Mouse (Mus musculus) stomach, postnatal 0 days (tissue): Measurements from ENCODE around the gene Slc38a4. TPM values are rescaled to one million over a fixed set of nuclear protein-coding genes. Genes with fewer than 3 reads are reported as not detected.

Experiments used
- ATAC-seq: fragments of 200-750 bp; cut with Nextera tagmentation; 2 replicates; pipeline ENCODE4 v1.8.0; 2017; ENCODE audit not compliant: low FRiP score, low TSS enrichment
- DNase-seq: peaks from one replicate; pipeline ENCODE4 v3.0.0-alpha.2; 2016; ENCODE audit warnings: low spot score
- H3K27ac ChIP-seq: fragments of 300-500 bp; sonication (generic); replicated peaks from 2 replicates; pipeline ENCODE4 v1.5.1; 2014; ENCODE audit warnings: mild to moderate bottlenecking, control low read depth
- H3K27me3 ChIP-seq: fragments of 300-500 bp; sonication (generic); 2 replicates; pipeline ENCODE4 v1.6.1; 2014; ENCODE audit warnings: low read length; ENCODE audit not compliant: control insufficient read depth, insufficient read depth
- H3K36me3 ChIP-seq: fragments of 300-500 bp; sonication (generic); 2 replicates; pipeline ENCODE4 v1.6.1; 2014; ENCODE audit warnings: low read length, mixed read lengths; ENCODE audit not compliant: control insufficient read depth, insufficient read depth
- H3K4me1 ChIP-seq: fragments of 300-500 bp; sonication (generic); replicated peaks from 2 replicates; pipeline ENCODE4 v1.6.1; 2014; ENCODE audit warnings: antibody characterized with exemption; ENCODE audit not compliant: control insufficient read depth, insufficient read depth
- H3K4me2 ChIP-seq: fragments of 300-500 bp; sonication (generic); replicated peaks from 2 replicates; pipeline ENCODE4 v1.6.1; 2014; ENCODE audit warnings: low read depth, mild to moderate bottlenecking, control low read depth, moderate library complexity
- H3K4me3 ChIP-seq: fragments of 300-500 bp; sonication (generic); 2 replicates; pipeline ENCODE4 v1.5.1; 2014; ENCODE audit warnings: low read depth, low read length, control low read depth
- H3K9ac ChIP-seq: fragments of 300-500 bp; sonication (generic); 2 replicates; pipeline ENCODE4 v1.6.1; 2014; ENCODE audit warnings: mild to moderate bottlenecking, low read length, control low read depth, mixed read lengths
- H3K9me3 ChIP-seq: fragments of 300-500 bp; sonication (generic); 2 replicates; pipeline ENCODE4 v1.6.1; 2016; ENCODE audit warnings: low read length; ENCODE audit not compliant: control insufficient read depth
- CTCF ChIP-seq: IDR thresholded peaks from 2 replicates; pipeline ENCODE4 v1.5.1; 2016; ENCODE audit warnings: antibody characterized with exemption, low read depth, mild to moderate bottlenecking, moderate library complexity
- EP300 ChIP-seq: optimal IDR thresholded peaks from 2 replicates; pipeline ENCODE3; 2016; ENCODE audit warnings: antibody characterized with exemption
- WGBS: fragments of 180-500 bp; shearing (Covaris S2); extraction: QIAGEN DNeasy Blood & Tissue Kit; methylation state at CpG from one replicate; pipeline ENCODE4 v1.1.7; 2014; 5-methylcytosine and 5-hydroxymethylcytosine counted together
- polyA plus RNA-seq: library from polyadenylated mRNA; unstranded; fragments of >200 nt; fragmentation: Nextera tagmentation; extraction: Ambion mirVana; gene quantifications from 2 replicates; pipeline ENCODE4 v1.2.1, GENCODE M21; 2015

Gene Slc38a4
- polyA plus RNA-seq, 1 experiment from 2014 or later, result 10.8 TPM

DNA sequence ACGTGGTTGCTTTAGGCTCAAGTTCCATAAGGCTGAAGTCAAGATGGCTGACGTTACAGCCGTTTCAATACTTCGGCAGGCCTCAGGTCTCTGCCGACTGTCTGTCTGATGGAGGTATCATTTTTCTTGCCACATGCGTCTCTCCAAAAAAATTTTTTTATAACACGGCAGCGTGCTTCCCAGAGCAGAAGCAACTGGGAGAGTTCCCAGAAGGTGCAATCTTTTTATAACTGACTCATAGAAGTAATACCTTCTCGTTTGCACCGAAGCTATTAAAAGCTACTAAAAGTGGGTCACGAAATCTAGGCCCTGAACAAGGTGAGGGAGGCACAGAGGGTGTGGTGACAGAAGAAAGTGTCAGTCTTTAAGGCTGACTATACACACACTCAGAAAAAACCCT is 87.0 kb downstream of the Slc38a4 start:
- no peak for DNase-seq
- TF ChIP-seq EP300, result no peak
- TF ChIP-seq CTCF, result no peak
- 78% methylated on average over 11 of the region's 11 CpGs for WGBS

DNA sequence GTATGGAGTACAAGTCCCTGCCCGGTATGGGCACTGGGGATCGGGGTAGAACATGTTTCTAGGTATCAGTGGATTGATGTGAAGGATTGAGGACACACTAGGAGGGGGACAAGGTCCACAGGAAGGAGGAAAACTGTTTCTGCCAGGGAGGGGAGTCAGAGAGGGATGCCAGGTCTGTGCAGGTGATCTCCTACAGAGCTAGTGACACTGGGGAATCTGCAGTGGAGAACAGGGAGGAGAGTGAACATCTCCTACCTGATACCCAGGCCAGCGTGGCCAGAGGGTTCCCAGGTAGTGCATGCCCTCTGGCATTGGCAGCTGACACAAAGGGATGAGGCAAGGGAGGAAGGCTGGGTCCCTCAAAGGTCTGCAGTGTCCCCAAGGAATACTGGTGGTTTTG is 89.4 kb downstream of the Slc38a4 start:
- no peak overlapping the region for H3K9ac ChIP-seq
- no peak overlapping the region for H3K4me3 ChIP-seq
- WGBS, result 88% methylated on average over 3 of the region's 3 CpGs
- H3K4me2 ChIP-seq, result no peak overlapping the region
- no peak for ATAC-seq
- H3K4me1 ChIP-seq, result no peaks in the 10 kb centered on the region
- H3K36me3 ChIP-seq, result no peaks in the 10 kb centered on the region
- TF ChIP-seq EP300 (no peak), CTCF (no peak)
- no peak for DNase-seq
- no peak overlapping the region for H3K27ac ChIP-seq
- H3K27me3 ChIP-seq, result no peaks in the 10 kb centered on the region
- no peaks in the 10 kb centered on the region for H3K9me3 ChIP-seq

More for the DNA sequence above, 87.0 kb downstream of the Slc38a4 start:
- H3K4me3 ChIP-seq, result no peak overlapping the region
- H3K27ac ChIP-seq, result no peak overlapping the region
- H3K27me3 ChIP-seq, result no peaks in the 10 kb centered on the region
- H3K4me1 ChIP-seq, result no peaks in the 10 kb centered on the region
- no peaks in the 10 kb centered on the region for H3K36me3 ChIP-seq
- ATAC-seq, result no peak
- H3K9ac ChIP-seq, result no peak overlapping the region
- no peak overlapping the region for H3K4me2 ChIP-seq
- no peaks in the 10 kb centered on the region for H3K9me3 ChIP-seq

DNA sequence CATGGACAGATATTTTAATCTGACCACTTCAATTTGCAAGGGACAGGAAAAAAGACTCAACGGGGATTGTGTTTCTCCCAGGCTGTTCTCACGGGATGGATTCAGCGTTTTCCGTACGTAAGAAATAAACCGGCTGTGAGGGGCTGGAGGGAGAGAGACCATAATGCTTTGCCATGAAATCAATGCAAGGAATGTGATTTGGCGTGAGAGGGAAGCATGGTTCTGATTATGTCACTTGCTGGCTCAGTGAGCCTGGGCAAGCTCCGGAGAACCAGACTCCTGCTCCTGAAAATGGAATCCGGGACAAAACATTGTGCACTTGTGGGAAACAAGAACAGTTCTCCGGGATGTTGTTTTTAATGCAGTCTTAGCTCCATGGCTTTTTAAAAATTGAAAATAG is 92.0 kb downstream of the Slc38a4 start:
- DNase-seq (no peak), ATAC-seq (no peak)
- Histone ChIP-seq H3K9me3 (no peaks in the 10 kb centered on the region), H3K36me3 (no peaks in the 10 kb centered on the region), H3K27me3 (no peaks in the 10 kb centered on the region), H3K9ac (no peak overlapping the region), H3K27ac (no peak overlapping the region), H3K4me2 (no peak overlapping the region; the same call in 1 of the 2 replicates), H3K4me3 (no peak overlapping the region), H3K4me1 (no peaks in the 10 kb centered on the region)
- no peak for TF ChIP-seq CTCF
- no peak for TF ChIP-seq EP300
- WGBS, result 60% methylated on average over 10 of the region's 10 CpGs

DNA sequence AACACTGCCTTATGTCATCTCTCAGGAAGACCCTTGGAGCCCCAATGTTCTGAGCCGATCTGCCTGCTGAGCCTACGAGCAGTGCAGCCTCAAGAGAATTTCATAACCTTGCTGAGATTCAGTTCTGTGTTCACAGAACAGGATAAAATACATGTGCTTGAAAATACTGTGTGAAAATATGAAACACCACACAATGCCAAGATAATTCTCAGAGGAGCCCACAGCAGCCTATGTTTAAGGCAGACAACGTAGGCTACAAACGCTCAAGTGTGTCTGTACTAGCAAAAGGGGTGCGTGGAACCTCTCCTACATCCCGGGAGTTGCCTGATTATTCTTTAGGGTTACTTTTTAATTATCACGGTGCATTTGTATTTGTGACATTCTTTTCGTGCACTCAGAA is 92.4 kb downstream of the Slc38a4 start:
- Histone ChIP-seq H3K4me2 (no peak overlapping the region; the same call in 1 of the 2 replicates), H3K4me3 (no peak overlapping the region), H3K27me3 (no peaks in the 10 kb centered on the region), H3K4me1 (no peaks in the 10 kb centered on the region), H3K36me3 (no peaks in the 10 kb centered on the region), H3K9ac (no peak overlapping the region), H3K27ac (no peak overlapping the region), H3K9me3 (no peaks in the 10 kb centered on the region)
- no peak for DNase-seq
- no peak for ATAC-seq
- WGBS, result 78% methylated on average over 8 of the region's 8 CpGs
- TF ChIP-seq CTCF (no peak), EP300 (no peak)

DNA sequence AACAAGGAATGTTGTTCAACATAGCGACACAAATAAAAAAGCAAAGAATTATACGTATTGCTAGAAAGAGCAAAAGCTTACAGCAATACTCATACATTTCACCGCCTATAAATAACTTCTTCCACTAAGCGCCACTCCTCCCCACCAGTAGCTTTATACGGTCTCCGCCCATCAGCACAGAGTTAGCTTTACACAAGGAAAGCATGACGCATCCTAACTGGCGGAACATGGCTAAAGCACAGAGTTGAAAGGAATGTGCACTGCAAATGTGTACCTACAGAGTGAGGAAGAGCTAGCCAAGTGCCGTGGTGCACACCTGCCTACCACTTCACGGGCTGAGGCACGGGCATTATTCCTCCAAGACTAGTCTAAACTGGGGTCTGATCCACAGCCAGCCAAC is 95.4 kb downstream of the Slc38a4 start:
- Histone ChIP-seq H3K4me3 (no peak overlapping the region), H3K4me2 (no peak overlapping the region), H3K9me3 (no peaks in the 10 kb centered on the region), H3K4me1 (no peaks in the 10 kb centered on the region), H3K27me3 (no peaks in the 10 kb centered on the region), H3K27ac (no peak overlapping the region), H3K36me3 (no peaks in the 10 kb centered on the region), H3K9ac (no peak overlapping the region)
- TF ChIP-seq CTCF (no peak), EP300 (no peak)
- 76% methylated on average over 11 of the region's 11 CpGs for WGBS
- ATAC-seq, result peak; percentile 88
- peak; percentile 25 for DNase-seq

DNA sequence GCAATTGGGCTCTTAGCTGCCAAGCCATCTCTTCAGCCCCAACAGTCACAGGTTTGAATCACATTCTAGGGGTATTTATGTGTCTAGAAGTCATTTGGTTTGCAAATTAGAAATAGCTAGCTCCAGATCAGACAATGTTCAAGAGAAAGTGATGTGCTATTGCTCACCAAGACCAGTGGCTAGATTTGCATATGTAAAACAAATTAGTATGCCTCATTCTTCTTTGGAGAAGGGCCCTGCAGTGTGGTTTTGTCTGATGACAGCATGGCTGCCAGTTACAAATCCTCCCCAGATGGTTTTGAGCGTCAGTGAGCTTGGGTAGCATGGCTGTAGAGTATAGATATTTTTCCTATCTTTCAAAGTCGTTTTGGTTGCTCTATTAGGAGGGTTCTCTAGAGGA is 96.5 kb downstream of the Slc38a4 start:
- Histone ChIP-seq H3K27me3 (no peaks in the 10 kb centered on the region), H3K4me1 (no peaks in the 10 kb centered on the region), H3K9ac (no peak overlapping the region), H3K27ac (no peak overlapping the region), H3K4me3 (no peak overlapping the region), H3K9me3 (no peaks in the 10 kb centered on the region), H3K36me3 (no peaks in the 10 kb centered on the region), H3K4me2 (no peak overlapping the region)
- ATAC-seq (no peak), DNase-seq (no peak)
- TF ChIP-seq EP300 (no peak), CTCF (no peak)
- 64% methylated on average over 2 of the region's 2 CpGs for WGBS
